Mouse (Mus musculus) stomach, postnatal 0 days (tissue): Measurements from ENCODE around the gene Gm6217. TPM values are rescaled to one million over a fixed set of nuclear protein-coding genes. Genes with fewer than 3 reads are reported as not detected.

ENCODE experiments used
- ATAC-seq: fragments of 200-750 bp; cut with Nextera tagmentation; 2 replicates; pipeline ENCODE4 v1.8.0; 2017; ENCODE audit not compliant: low FRiP score, low TSS enrichment
- DNase-seq: peaks from one replicate; pipeline ENCODE4 v3.0.0-alpha.2; 2016; ENCODE audit warnings: low spot score
- H3K27ac ChIP-seq: fragments of 300-500 bp; sonication (generic); replicated peaks from 2 replicates; pipeline ENCODE4 v1.5.1; 2014; ENCODE audit warnings: mild to moderate bottlenecking, control low read depth
- H3K27me3 ChIP-seq: fragments of 300-500 bp; sonication (generic); 2 replicates; pipeline ENCODE4 v1.6.1; 2014; ENCODE audit warnings: low read length; ENCODE audit not compliant: control insufficient read depth, insufficient read depth
- H3K36me3 ChIP-seq: fragments of 300-500 bp; sonication (generic); 2 replicates; pipeline ENCODE4 v1.6.1; 2014; ENCODE audit warnings: low read length, mixed read lengths; ENCODE audit not compliant: control insufficient read depth, insufficient read depth
- H3K4me1 ChIP-seq: fragments of 300-500 bp; sonication (generic); replicated peaks from 2 replicates; pipeline ENCODE4 v1.6.1; 2014; ENCODE audit warnings: antibody characterized with exemption; ENCODE audit not compliant: control insufficient read depth, insufficient read depth
- H3K4me2 ChIP-seq: fragments of 300-500 bp; sonication (generic); replicated peaks from 2 replicates; pipeline ENCODE4 v1.6.1; 2014; ENCODE audit warnings: low read depth, mild to moderate bottlenecking, control low read depth, moderate library complexity
- H3K4me3 ChIP-seq: fragments of 300-500 bp; sonication (generic); 2 replicates; pipeline ENCODE4 v1.5.1; 2014; ENCODE audit warnings: low read depth, low read length, control low read depth
- H3K9ac ChIP-seq: fragments of 300-500 bp; sonication (generic); 2 replicates; pipeline ENCODE4 v1.6.1; 2014; ENCODE audit warnings: mild to moderate bottlenecking, low read length, control low read depth, mixed read lengths
- H3K9me3 ChIP-seq: fragments of 300-500 bp; sonication (generic); 2 replicates; pipeline ENCODE4 v1.6.1; 2016; ENCODE audit warnings: low read length; ENCODE audit not compliant: control insufficient read depth
- CTCF ChIP-seq: IDR thresholded peaks from 2 replicates; pipeline ENCODE4 v1.5.1; 2016; ENCODE audit warnings: antibody characterized with exemption, low read depth, mild to moderate bottlenecking, moderate library complexity
- EP300 ChIP-seq: optimal IDR thresholded peaks from 2 replicates; pipeline ENCODE3; 2016; ENCODE audit warnings: antibody characterized with exemption
- WGBS: fragments of 180-500 bp; shearing (Covaris S2); extraction: QIAGEN DNeasy Blood & Tissue Kit; methylation state at CpG from one replicate; pipeline ENCODE4 v1.1.7; 2014; 5-methylcytosine and 5-hydroxymethylcytosine counted together
- polyA plus RNA-seq: library from polyadenylated mRNA; unstranded; fragments of >200 nt; fragmentation: Nextera tagmentation; extraction: Ambion mirVana; gene quantifications from 2 replicates; pipeline ENCODE4 v1.2.1, GENCODE M21; 2015

The Gm6217 gene
- polyA plus RNA-seq, 1 experiment from 2014 or later = not detected

- peaks cover 11% of the 10 kb centered on the region for H3K36me3 ChIP-seq
- H3K9ac ChIP-seq = no peak overlapping the region
- H3K4me1 ChIP-seq = no peaks in the 10 kb centered on the region
- H3K4me3 ChIP-seq = no peak overlapping the region
- no peaks in the 10 kb centered on the region for H3K27me3 ChIP-seq
- ATAC-seq (no peak), DNase-seq (no peak)
- no peak overlapping the region for H3K4me2 ChIP-seq
- WGBS = 88% methylated on average over 3 of the region's 3 CpGs
- H3K9me3 ChIP-seq = no peaks in the 10 kb centered on the region
- no peak for TF ChIP-seq CTCF
- TF ChIP-seq EP300 = no peak
- no peak overlapping the region for H3K27ac ChIP-seq
These were observed 30.0 kb downstream of the Gm6217 start for GRCm38 (mm10) chr1:82901201-82901600.

DNA sequence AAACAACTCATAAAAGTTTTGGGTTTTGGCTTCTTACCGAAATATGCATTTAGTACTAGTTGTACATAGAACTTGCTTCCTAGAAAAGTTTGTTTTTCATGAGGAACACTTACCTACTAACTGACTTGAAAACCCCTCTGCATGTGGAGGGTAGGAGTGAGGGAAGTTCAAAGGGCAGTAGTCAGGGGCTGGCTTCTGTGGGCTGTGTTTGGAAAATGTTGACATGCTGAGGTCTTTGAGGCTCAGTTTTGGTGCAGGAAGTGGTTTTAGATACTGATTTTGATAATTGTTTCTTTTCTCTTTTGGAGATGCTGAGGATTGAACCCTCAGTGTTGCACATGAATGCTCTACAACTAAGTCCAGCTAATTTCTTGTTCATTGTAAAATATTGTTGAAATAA lies 30.6 kb downstream of the Gm6217 start:
- no peaks in the 10 kb centered on the region for H3K27me3 ChIP-seq
- no peak for DNase-seq
- TF ChIP-seq CTCF (no peak), EP300 (no peak)
- no peak overlapping the region for H3K27ac ChIP-seq
- peaks cover 11% of the 10 kb centered on the region for H3K36me3 ChIP-seq
- H3K4me3 ChIP-seq = no peak overlapping the region
- H3K9ac ChIP-seq = no peak overlapping the region
- 95% methylated on average over 1 of the region's 1 CpGs for WGBS
- H3K4me2 ChIP-seq = no peak overlapping the region
- no peak for ATAC-seq
- no peaks in the 10 kb centered on the region for H3K4me1 ChIP-seq
- no peaks in the 10 kb centered on the region for H3K9me3 ChIP-seq

DNA sequence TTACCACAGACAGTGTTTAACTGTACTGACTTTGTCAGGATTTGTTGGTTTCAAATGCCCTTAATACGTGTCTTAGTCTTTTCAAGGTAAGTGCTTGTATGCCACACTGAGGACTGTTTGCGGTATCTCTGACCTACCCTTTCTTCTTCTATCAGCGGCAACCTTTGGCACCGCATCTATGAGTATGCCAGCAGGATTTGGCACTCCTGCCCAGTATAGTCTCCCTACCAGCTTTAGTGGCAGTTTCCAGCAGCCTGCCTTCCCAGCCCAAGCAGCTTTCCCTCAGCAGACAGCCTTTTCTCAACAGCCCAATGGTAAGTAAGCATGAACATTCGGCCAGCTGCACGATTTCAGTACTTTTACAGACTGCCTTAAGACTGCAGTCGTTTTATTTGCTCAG lies 37.9 kb downstream of the Gm6217 start:
- no peak for DNase-seq
- peaks cover 12% of the 10 kb centered on the region; the same call in 1 of the 2 replicates for H3K36me3 ChIP-seq
- ATAC-seq = no peak
- no peaks in the 10 kb centered on the region for H3K4me1 ChIP-seq
- no peak for TF ChIP-seq EP300
- no peak for TF ChIP-seq CTCF
- no peaks in the 10 kb centered on the region for H3K27me3 ChIP-seq
- H3K27ac ChIP-seq = no peak overlapping the region
- H3K4me3 ChIP-seq = no peak overlapping the region
- WGBS = 92% methylated on average over 7 of the region's 7 CpGs
- no peaks in the 10 kb centered on the region for H3K9me3 ChIP-seq
- no peak overlapping the region for H3K4me2 ChIP-seq
- no peak overlapping the region for H3K9ac ChIP-seq

Other genes with a start within 250 kb of the Gm6217 start
- gene Mff, start 206.5 kb downstream of the Gm6217 start, polyA plus RNA-seq = 149 and 151 TPM in 2 replicates
- gene Tm4sf20, start 162.9 kb downstream of the Gm6217 start, polyA plus RNA-seq = 0.21 and 1.0 TPM in 2 replicates
- not detected in 2 replicates for gene Gm47791, start 160.2 kb downstream of the Gm6217 start, polyA plus RNA-seq
- gene Agfg1, start 91.9 kb downstream of the Gm6217 start, polyA plus RNA-seq = 18.2 and 18.8 TPM in 2 replicates
- gene A030005L19Rik, start 18.1 kb downstream of the Gm6217 start, polyA plus RNA-seq = not detected in 2 replicates
- not detected in 2 replicates for gene A030014E15Rik, start 6.5 kb downstream of the Gm6217 start, polyA plus RNA-seq
- not detected in 2 replicates for gene A030003K21Rik, start 12.0 kb upstream of the Gm6217 start, polyA plus RNA-seq
- not detected in 2 replicates for gene Gm7544, start 24.6 kb upstream of the Gm6217 start, polyA plus RNA-seq
- not detected in 2 replicates for gene Gm47955, start 28.9 kb upstream of the Gm6217 start, polyA plus RNA-seq
- not detected in 2 replicates for gene Gm47959, start 69.1 kb upstream of the Gm6217 start, polyA plus RNA-seq
- 0.34 and 0.45 TPM in 2 replicates for gene Slc19a3, start 107.0 kb upstream of the Gm6217 start, polyA plus RNA-seq
- gene Krtap28-10, start 111.1 kb upstream of the Gm6217 start, polyA plus RNA-seq = not detected in 2 replicates
- gene Gm47969, start 113.5 kb upstream of the Gm6217 start, polyA plus RNA-seq = not detected in 2 replicates
- gene A030005K14Rik, start 128.0 kb upstream of the Gm6217 start, polyA plus RNA-seq = not detected in 2 replicates
- gene Krtap28-13, start 129.5 kb upstream of the Gm6217 start, polyA plus RNA-seq = not detected in 2 replicates
- 6.2 and 15.2 TPM in 2 replicates for gene Ccl20, start 185.4 kb upstream of the Gm6217 start, polyA plus RNA-seq
- 0.12 and 0.18 TPM in 2 replicates for gene Daw1, start 228.4 kb upstream of the Gm6217 start, polyA plus RNA-seq